Mouse (Mus musculus) stomach, postnatal 0 days (tissue): ENCODE results near the gene Crlf2.

Experiments
- CTCF ChIP-seq: IDR thresholded peaks from 2 replicates; pipeline ENCODE4 v1.5.1; 2016; ENCODE audit warnings: antibody characterized with exemption, low read depth, mild to moderate bottlenecking, moderate library complexity
- EP300 ChIP-seq: optimal IDR thresholded peaks from 2 replicates; pipeline ENCODE3; 2016; ENCODE audit warnings: antibody characterized with exemption

- no peak for TF ChIP-seq CTCF
- no peak for TF ChIP-seq EP300
Observed at GRCm38 (mm10) chr5:109551041-109551765, 7.6 kb downstream of the Crlf2 start.
